Mouse (Mus musculus): ENCODE data around the gene Nr5a2.

Nr5a2 gene

GRCm38 (mm10) chr1:136948511-136949275 lies 11.6 kb downstream of the Nr5a2 start:
- DNase-seq (ENCODE audit: low read depth, low spot score), result peak; percentile 4

- no peak for DNase-seq (ENCODE audit: low read depth, low spot score)
These were observed 12.2 kb downstream of the Nr5a2 start for GRCm38 (mm10) chr1:136948127-136948422.

- DNase-seq (ENCODE audit: low read depth, low spot score), result no peak
These were observed 12.7 kb downstream of the Nr5a2 start for GRCm38 (mm10) chr1:136947394-136948126.

- DNase-seq (ENCODE audit: low read depth, low spot score), result no peak
These were observed 13.3 kb downstream of the Nr5a2 start for GRCm38 (mm10) chr1:136946806-136947393.

GRCm38 (mm10) chr1:136946404-136946803 lies 13.8 kb downstream of the Nr5a2 start:
- DNase-seq (ENCODE audit: low read depth, low spot score), result no peak

GRCm38 (mm10) chr1:136945876-136946275 lies 14.4 kb downstream of the Nr5a2 start:
- DNase-seq (ENCODE audit: low read depth, low spot score), result no peak

GRCm38 (mm10) chr1:136945426-136945825 lies 14.8 kb downstream of the Nr5a2 start:
- no peak for DNase-seq (ENCODE audit: low read depth, low spot score)

- DNase-seq (ENCODE audit: low read depth, low spot score), result no peak
These were observed 19.6 kb downstream of the Nr5a2 start for GRCm38 (mm10) chr1:136940603-136941002.

- no peak for DNase-seq (ENCODE audit: low read depth, low spot score)
These were observed 21.0 kb downstream of the Nr5a2 start for GRCm38 (mm10) chr1:136939220-136939619.

- DNase-seq (ENCODE audit: low read depth, low spot score), result no peak
These were observed 24.3 kb downstream of the Nr5a2 start for GRCm38 (mm10) chr1:136935960-136936324.

- no peak for DNase-seq (ENCODE audit: low read depth, low spot score)
These were observed 24.8 kb downstream of the Nr5a2 start for GRCm38 (mm10) chr1:136935316-136935959.

- no peak for DNase-seq (ENCODE audit: low read depth, low spot score)
These were observed 26.2 kb downstream of the Nr5a2 start for GRCm38 (mm10) chr1:136934051-136934450.

GRCm38 (mm10) chr1:136931026-136931425 lies 29.2 kb downstream of the Nr5a2 start:
- DNase-seq (ENCODE audit: low read depth, low spot score), result no peak

- no peak for DNase-seq (ENCODE audit: low read depth, low spot score)
These were observed 30.5 kb downstream of the Nr5a2 start for GRCm38 (mm10) chr1:136929743-136930142.

GRCm38 (mm10) chr1:136927428-136927827 lies 32.8 kb downstream of the Nr5a2 start:
- DNase-seq (ENCODE audit: low read depth, low spot score), result no peak

- DNase-seq (ENCODE audit: low read depth, low spot score), result no peak
These were observed 34.2 kb downstream of the Nr5a2 start for GRCm38 (mm10) chr1:136926026-136926425.

GRCm38 (mm10) chr1:136920089-136920488 lies 40.2 kb downstream of the Nr5a2 start:
- no peak for DNase-seq (ENCODE audit: low read depth, low spot score)

GRCm38 (mm10) chr1:136918791-136919190 lies 41.5 kb downstream of the Nr5a2 start:
- no peak for DNase-seq (ENCODE audit: low read depth, low spot score)

- peak; percentile 16 for DNase-seq (ENCODE audit: low read depth, low spot score)
These were observed 44.8 kb downstream of the Nr5a2 start for GRCm38 (mm10) chr1:136915438-136915837.

- DNase-seq (ENCODE audit: low read depth, low spot score), result no peak
These were observed 48.3 kb downstream of the Nr5a2 start for GRCm38 (mm10) chr1:136911996-136912395.

- DNase-seq (ENCODE audit: low read depth, low spot score), result no peak
These were observed 48.7 kb downstream of the Nr5a2 start for GRCm38 (mm10) chr1:136911594-136911860.

- DNase-seq (ENCODE audit: low read depth, low spot score), result no peak
These were observed 49.3 kb downstream of the Nr5a2 start for GRCm38 (mm10) chr1:136910741-136911593.
